Mouse (Mus musculus) thymus, adult 18-20 months (tissue): Measurements from ENCODE around the gene Mgat2.

Experiments
- DNase-seq, 2 experiments: peaks; one replicate each; pipeline ENCODE4 v3.0.0; 2022; ENCODE audit warnings: mixed read lengths in 2 of 2

The Mgat2 gene

GRCm38 (mm10) chr12:69214393-69214792 lies 30.4 kb downstream of the Mgat2 start:
- DNase-seq: no peak

DNA sequence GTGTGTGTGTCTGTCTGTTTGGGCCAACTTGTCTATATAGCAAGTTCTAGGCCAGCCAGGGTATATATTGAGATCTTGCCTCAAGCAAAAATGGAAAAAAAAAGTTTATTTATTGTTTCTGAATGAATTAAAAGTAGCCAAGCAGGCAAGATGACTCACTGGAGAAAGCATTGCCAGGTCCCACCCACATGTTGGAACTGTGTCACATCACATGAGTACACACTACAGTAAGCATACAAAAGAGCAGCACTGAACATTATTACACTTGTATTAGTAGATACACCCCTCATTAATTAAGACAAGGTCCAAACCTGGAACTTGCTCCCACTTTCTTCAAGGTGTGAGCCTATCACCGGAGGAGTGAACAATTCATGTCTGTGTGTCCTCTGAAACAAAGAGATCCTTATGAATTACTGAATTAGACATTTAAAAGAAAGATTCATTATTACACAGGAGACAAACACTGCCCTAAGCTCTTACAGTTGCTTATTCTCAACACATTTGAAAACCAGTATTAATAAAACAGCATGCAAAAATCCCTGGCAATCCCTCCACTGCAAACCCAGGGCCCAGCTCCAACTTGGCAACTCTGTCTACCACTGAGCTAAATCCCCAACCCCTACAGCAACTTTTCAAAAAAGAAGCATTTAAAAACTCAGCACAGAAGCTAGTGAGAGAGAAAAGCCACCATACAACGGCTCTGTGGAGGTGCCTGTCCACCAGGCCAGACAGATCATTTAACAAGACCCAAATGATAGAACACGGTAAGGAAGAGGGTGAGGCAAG lies 31.2 kb downstream of the Mgat2 start:
- DNase-seq: no peak

- no peak for DNase-seq
These were observed 32.6 kb downstream of the Mgat2 start for GRCm38 (mm10) chr12:69216587-69216986.

DNA sequence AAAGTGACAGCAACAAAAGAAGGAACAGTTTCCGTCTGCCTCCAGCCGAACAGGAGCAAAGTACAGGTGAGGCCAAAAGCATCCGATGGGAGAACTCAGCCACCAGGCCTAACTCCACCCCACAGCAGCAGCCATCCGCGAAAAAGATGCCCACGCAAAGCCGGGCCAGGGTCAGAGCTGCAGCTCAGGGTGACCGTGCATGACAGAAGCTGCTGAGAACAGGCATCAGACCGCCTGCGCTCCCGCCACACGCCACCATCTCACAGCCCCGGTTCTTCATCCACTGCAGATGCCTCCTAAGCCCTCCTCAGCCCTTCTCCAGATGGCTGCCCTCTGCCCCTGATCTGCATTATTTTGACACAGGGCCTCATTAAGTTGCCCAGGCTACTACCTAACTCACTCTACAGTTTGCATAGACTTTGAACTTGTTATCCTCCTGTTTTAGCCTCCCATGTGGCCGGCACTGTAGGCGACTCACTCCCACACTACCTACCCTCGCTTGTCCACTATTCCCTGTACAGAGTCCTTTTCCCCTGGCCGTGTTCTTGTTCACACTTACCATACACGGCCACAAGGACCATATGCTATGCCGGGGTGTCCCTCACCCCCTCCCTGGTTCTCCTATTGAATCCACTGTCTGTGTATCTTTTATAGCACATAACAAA lies 36.8 kb downstream of the Mgat2 start:
- DNase-seq: no peak

GRCm38 (mm10) chr12:69227776-69228466 lies 44.0 kb downstream of the Mgat2 start, which contains the start of gene Pole2:
TSS of gene Pole2 (minus strand) at chr12:69228195.
- peak; percentile 66 to 70 for DNase-seq

- DNase-seq: peak in 1 of 2 experiments; percentile 21
These were observed 45.3 kb downstream of the Mgat2 start for GRCm38 (mm10) chr12:69229251-69229650.

DNA sequence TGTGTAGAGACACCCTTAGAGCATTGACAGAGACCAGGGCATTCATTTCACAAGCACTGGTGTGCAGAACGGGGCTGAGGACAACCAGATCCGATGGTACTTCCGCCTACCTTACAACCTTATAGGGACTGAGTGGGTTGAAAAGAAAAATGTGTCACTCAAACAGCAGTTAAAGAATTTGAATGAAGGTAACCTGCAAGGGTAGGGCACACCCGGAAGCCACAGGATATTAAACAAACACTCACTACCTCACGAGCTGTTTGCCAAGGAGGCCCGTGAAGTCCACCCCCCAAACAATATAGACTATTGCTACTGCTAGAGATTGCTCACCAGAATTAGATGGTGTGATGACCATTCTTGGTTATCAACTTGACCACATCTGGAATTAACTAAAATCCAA lies 51.8 kb downstream of the Mgat2 start:
- DNase-seq: no peak
